Mouse (Mus musculus) intestine, embryonic 16.5 days (tissue): Measurements from ENCODE around the gene Ptprd. TPM values are rescaled to one million over a fixed set of nuclear protein-coding genes. Genes with fewer than 3 reads are reported as not detected.

Experiments used
- ATAC-seq: fragments of 200-750 bp; cut with Nextera tagmentation; 2 replicates; pipeline ENCODE4 v1.8.0; 2017; ENCODE audit warnings: moderate TSS enrichment, moderate library complexity
- H3K27ac ChIP-seq: fragments of 300-500 bp; sonication (generic); 2 replicates; pipeline ENCODE4 v1.5.1; 2014; ENCODE audit warnings: mild to moderate bottlenecking, low read length
- H3K27me3 ChIP-seq: fragments of 300-500 bp; sonication (generic); replicated peaks from 2 replicates; pipeline ENCODE4 v1.6.1; 2014; ENCODE audit warnings: low read length, control low read depth, mixed read lengths; ENCODE audit not compliant: control insufficient read depth, insufficient read depth
- H3K36me3 ChIP-seq: fragments of 300-500 bp; sonication (generic); 2 replicates; pipeline ENCODE4 v1.6.1; 2014; ENCODE audit warnings: low read length, control low read depth; ENCODE audit not compliant: control insufficient read depth, insufficient read depth
- H3K4me1 ChIP-seq: fragments of 300-500 bp; sonication (generic); 2 replicates; pipeline ENCODE4 v1.6.1; 2014; ENCODE audit warnings: low read length, control low read depth, mixed read lengths; ENCODE audit not compliant: control insufficient read depth, insufficient read depth
- H3K4me2 ChIP-seq: fragments of 300-500 bp; sonication (generic); 2 replicates; pipeline ENCODE4 v1.6.1; 2014; ENCODE audit warnings: low read depth, low read length, control low read depth
- H3K4me3 ChIP-seq: fragments of 300-500 bp; sonication (generic); 2 replicates; pipeline ENCODE4 v1.5.1; 2014; ENCODE audit warnings: mild to moderate bottlenecking, low read length
- H3K9ac ChIP-seq: fragments of 300-500 bp; sonication (generic); 2 replicates; pipeline ENCODE4 v1.6.1; 2014; ENCODE audit warnings: low read depth, low read length
- H3K9me3 ChIP-seq: fragments of 300-500 bp; sonication (generic); 2 replicates; pipeline ENCODE4 v1.6.1; 2016; ENCODE audit warnings: low read length, control low read depth; ENCODE audit not compliant: control insufficient read depth
- WGBS: fragments of 180-500 bp; shearing (Covaris S2); extraction: QIAGEN DNeasy Blood & Tissue Kit; methylation state at CpG from one replicate; pipeline ENCODE4 v1.1.7; 2014; 5-methylcytosine and 5-hydroxymethylcytosine counted together
- polyA plus RNA-seq: library from polyadenylated mRNA; unstranded; fragments of >200 nt; fragmentation: Nextera tagmentation; extraction: Ambion mirVana; gene quantifications from 2 replicates; pipeline ENCODE4 v1.2.1, GENCODE M21; 2015

Gene Ptprd
- polyA plus RNA-seq, 1 experiment from 2014 or later, result 5.0 TPM

GRCm38 (mm10) chr4:76313749-76314148, 1898.0 kb downstream of the Ptprd start:
- Histone ChIP-seq H3K9ac (no peak overlapping the region), H3K4me3 (no peak overlapping the region), H3K9me3 (no peaks in the 10 kb centered on the region), H3K27ac (no peak overlapping the region), H3K36me3 (no peaks in the 10 kb centered on the region), H3K4me1 (no peaks in the 10 kb centered on the region), H3K27me3 (no peaks in the 10 kb centered on the region), H3K4me2 (no peak overlapping the region)
- ATAC-seq, result no peak
- 80% methylated on average over 3 of the region's 3 CpGs for WGBS

DNA sequence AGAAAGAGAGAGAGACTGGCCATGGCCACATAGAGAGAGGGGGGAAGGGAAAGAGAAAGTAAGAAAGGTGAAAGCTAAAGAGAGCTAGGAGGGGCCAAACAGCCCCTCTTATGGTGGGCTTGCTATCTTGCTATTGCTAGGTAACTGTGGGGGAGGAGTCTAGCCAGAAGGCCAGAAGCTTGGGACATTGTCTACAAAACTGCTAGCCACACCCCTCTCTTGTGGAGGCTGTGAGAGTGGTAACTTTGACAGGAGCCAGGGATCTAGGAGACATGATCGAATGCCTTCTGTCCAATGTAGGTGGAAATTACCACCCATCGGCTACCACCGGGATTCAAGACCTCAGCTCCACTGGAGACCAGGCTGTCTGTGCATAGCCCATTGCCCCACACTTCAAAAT, 1899.2 kb downstream of the Ptprd start:
- Histone ChIP-seq H3K27ac (no peak overlapping the region), H3K9ac (no peak overlapping the region), H3K36me3 (no peaks in the 10 kb centered on the region), H3K4me2 (no peak overlapping the region), H3K4me3 (no peak overlapping the region), H3K4me1 (no peaks in the 10 kb centered on the region), H3K9me3 (no peaks in the 10 kb centered on the region), H3K27me3 (no peaks in the 10 kb centered on the region)
- WGBS, result 75% methylated on average over 3 of the region's 3 CpGs
- no peak for ATAC-seq

- 89% methylated on average over 5 of the region's 5 CpGs for WGBS
- no peak overlapping the region for H3K27ac ChIP-seq
- no peaks in the 10 kb centered on the region for H3K27me3 ChIP-seq
- no peak overlapping the region for H3K4me2 ChIP-seq
- H3K9ac ChIP-seq, result no peak overlapping the region
- no peaks in the 10 kb centered on the region for H3K36me3 ChIP-seq
- H3K9me3 ChIP-seq, result no peaks in the 10 kb centered on the region
- ATAC-seq, result no peak
- no peak overlapping the region for H3K4me3 ChIP-seq
- H3K4me1 ChIP-seq, result no peaks in the 10 kb centered on the region
Observed at GRCm38 (mm10) chr4:76305987-76306386, 1905.8 kb downstream of the Ptprd start.

DNA sequence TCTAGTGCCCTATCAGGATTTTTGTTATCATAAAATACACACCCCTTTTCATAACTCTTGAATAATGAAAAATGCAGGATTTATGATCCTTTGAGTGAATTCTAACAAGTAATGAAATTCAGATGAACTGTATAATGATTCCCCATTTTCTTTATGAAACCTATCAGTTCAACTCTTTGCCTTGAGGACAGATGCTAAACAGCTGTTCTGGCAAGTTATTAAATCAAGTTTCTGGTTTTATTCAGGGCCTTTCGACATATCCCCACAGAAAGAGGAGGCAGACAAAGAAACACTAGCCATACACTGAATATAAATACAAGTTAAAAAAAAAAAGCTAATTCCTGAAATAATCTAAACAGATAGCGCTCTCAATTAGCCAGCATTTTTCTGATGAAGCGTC, 1914.4 kb downstream of the Ptprd start:
- no peaks in the 10 kb centered on the region for H3K4me1 ChIP-seq
- 59% methylated on average over 3 of the region's 3 CpGs for WGBS
- no peak overlapping the region for H3K4me2 ChIP-seq
- H3K36me3 ChIP-seq, result no peaks in the 10 kb centered on the region
- no peaks in the 10 kb centered on the region for H3K9me3 ChIP-seq
- H3K4me3 ChIP-seq, result no peak overlapping the region
- no peak for ATAC-seq
- no peak overlapping the region for H3K27ac ChIP-seq
- no peaks in the 10 kb centered on the region for H3K27me3 ChIP-seq
- no peak overlapping the region for H3K9ac ChIP-seq

GRCm38 (mm10) chr4:76292733-76293357, 1918.9 kb downstream of the Ptprd start:
- no peak for ATAC-seq
- Histone ChIP-seq H3K4me2 (no peak overlapping the region), H3K9me3 (no peaks in the 10 kb centered on the region), H3K9ac (no peak overlapping the region), H3K36me3 (no peaks in the 10 kb centered on the region), H3K27me3 (no peaks in the 10 kb centered on the region), H3K4me3 (no peak overlapping the region), H3K4me1 (no peaks in the 10 kb centered on the region), H3K27ac (no peak overlapping the region)
- 74% methylated on average over 8 of the region's 8 CpGs for WGBS

DNA sequence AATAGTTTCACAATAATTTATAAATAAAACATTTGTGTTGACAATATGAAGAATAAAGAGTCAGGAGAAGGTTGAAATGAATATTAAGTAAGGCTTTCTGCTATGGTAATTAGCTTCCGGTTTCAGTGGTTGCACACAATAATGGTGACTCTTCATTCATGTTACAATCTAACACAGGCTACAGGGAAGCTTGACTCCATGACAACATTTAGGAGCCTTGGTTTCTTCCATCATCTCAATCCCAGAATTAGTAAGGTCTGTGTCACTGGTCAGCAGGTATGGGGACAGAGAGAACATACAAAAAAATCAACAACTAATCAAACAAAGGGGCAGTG, 1921.3 kb downstream of the Ptprd start:
- Histone ChIP-seq H3K4me1 (no peaks in the 10 kb centered on the region), H3K9ac (no peak overlapping the region), H3K9me3 (no peaks in the 10 kb centered on the region), H3K36me3 (no peaks in the 10 kb centered on the region), H3K27me3 (no peaks in the 10 kb centered on the region), H3K4me3 (no peak overlapping the region), H3K27ac (no peak overlapping the region), H3K4me2 (no peak overlapping the region)
- WGBS, result 89% methylated on average over 1 of the region's 1 CpGs
- no peak for ATAC-seq

DNA sequence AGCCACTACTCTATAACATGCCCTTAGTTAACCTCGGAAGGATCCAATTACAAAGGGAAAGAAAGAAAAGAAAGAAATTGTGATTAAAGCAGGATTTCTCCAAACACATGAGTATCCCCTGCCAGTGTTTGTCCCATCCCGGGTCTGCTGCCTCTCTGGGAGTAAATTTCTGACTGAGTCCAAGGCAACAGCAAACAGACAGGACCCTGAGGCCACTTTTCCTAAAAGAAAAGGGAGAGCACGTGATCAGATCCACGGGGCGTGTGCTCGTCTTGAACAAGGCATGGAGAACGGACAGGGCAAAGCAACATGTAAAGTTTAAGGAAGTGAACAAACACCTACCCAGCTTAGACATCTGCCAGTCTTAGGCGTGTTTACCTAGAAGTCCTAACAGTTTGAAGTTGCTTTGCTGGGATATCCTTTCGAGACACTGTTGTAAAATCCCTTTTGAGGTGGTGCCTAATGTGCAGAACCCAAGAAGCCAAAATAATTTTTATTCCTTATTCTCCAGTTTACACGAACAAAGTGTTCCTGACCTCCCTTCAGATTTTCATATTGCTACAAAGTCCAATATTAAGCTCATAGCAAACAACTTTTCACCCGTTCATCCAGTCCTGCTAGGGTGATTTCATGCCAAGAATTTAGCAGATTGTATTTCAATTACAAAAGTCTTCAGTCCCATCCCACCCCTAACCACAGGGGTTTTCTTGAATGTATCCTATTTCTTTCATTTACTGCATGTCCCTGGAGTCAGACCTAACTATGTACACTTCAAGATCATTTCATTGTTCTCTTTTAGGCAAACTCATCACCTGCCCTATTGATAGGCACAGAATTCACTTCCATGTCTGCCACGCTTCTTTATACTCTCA, 1921.9 kb downstream of the Ptprd start:
- H3K9ac ChIP-seq, result no peak overlapping the region
- no peak for ATAC-seq
- no peak overlapping the region for H3K4me2 ChIP-seq
- H3K4me1 ChIP-seq, result no peaks in the 10 kb centered on the region
- H3K4me3 ChIP-seq, result no peak overlapping the region
- no peaks in the 10 kb centered on the region for H3K9me3 ChIP-seq
- WGBS, result 59% methylated on average over 12 of the region's 12 CpGs
- H3K36me3 ChIP-seq, result no peaks in the 10 kb centered on the region
- no peaks in the 10 kb centered on the region for H3K27me3 ChIP-seq
- no peak overlapping the region for H3K27ac ChIP-seq

DNA sequence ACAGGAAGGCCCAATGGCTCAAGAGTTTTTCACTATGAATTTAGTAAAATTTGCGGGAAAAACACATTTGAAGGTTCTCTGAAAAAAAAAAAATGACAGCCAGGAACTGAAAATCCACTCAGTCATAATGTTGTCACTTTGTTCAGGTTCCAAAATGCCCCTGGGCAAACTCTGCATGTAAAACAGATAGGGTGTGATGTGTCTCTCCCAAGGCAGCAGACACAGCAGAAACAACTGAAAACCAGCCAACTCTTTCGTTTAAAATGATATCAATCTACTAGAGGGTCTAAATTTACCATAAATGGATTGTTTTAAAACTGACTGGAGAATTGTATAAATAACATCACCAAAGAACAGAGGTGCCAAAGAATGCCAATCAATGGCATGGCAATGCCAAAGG, 1925.7 kb downstream of the Ptprd start:
- no peaks in the 10 kb centered on the region for H3K27me3 ChIP-seq
- WGBS, result 70% methylated on average over 2 of the region's 2 CpGs
- H3K27ac ChIP-seq, result no peak overlapping the region
- no peaks in the 10 kb centered on the region for H3K9me3 ChIP-seq
- H3K9ac ChIP-seq, result no peak overlapping the region
- ATAC-seq, result no peak
- H3K4me1 ChIP-seq, result no peaks in the 10 kb centered on the region
- no peak overlapping the region for H3K4me2 ChIP-seq
- no peak overlapping the region for H3K4me3 ChIP-seq
- H3K36me3 ChIP-seq, result no peaks in the 10 kb centered on the region

DNA sequence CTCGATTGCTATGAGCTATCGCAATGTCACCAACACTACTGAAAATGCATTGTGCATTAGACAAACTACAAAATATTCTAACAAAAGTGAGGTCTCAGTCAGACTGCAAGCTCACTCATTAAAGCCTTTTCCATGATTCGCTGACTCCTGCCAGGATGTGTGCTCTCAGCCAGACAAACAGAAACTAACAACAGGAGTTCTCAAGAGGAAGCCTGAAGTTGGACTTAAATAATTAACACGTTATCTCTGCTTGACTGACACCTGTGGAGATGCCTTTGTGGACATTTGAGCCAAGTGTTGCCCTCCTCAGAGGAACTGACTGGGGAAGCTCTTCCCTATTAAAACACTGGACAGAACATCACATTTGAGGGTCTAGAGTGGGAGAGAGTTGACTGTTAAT, 1928.9 kb downstream of the Ptprd start:
- no peak overlapping the region for H3K4me3 ChIP-seq
- no peak overlapping the region for H3K27ac ChIP-seq
- H3K9ac ChIP-seq, result no peak overlapping the region
- H3K9me3 ChIP-seq, result no peaks in the 10 kb centered on the region
- no peaks in the 10 kb centered on the region for H3K27me3 ChIP-seq
- H3K4me1 ChIP-seq, result no peaks in the 10 kb centered on the region
- no peak overlapping the region for H3K4me2 ChIP-seq
- H3K36me3 ChIP-seq, result no peaks in the 10 kb centered on the region
- 64% methylated on average over 4 of the region's 4 CpGs for WGBS
- ATAC-seq, result no peak
